Mouse (Mus musculus) layer of hippocampus, postnatal 25 days (tissue): ENCODE measurements around the gene Shank2. TPM values are rescaled to one million over a fixed set of nuclear protein-coding genes. Genes with fewer than 3 reads are reported as not detected.
A peak's percentile ranks its signal among the peaks of the same experiment; 100 is the strongest.

Experiments used
- DNase-seq, 2 experiments: peaks; one replicate each; pipeline ENCODE4 v3.0.0; 2022; ENCODE audit warnings: mixed read lengths in 2 of 2, low spot score in 1 of 2; ENCODE audit errors: extremely low spot score in 1 of 2
- total RNA-seq, 2 experiments: library from RNA; stranded (reverse); gene quantifications; 2 replicates each; pipeline ENCODE4 v1.2.3; 2021

The Shank2 gene
- total RNA-seq, 2 experiments from 2014 or later: 110 to 137 TPM

DNA sequence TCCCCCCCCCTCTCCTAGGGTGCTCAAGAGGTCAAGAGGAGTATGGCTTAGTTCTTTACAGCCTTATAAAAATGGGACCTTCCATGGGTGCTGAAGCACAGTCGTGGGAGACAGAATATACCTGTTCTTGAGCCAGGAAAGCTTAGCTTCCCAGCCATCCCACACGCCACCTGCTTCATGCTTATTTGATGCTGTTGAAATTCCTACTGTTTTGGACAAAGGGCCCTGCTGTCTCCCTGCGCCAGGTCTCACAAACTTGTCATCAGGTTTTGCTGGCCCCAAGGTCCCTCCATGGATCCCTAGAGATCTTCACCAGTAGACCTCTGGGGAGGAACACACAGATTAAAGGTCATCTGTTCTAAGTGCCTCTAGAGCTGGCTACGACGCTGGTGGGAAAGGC lies 204.5 kb downstream of the Shank2 start:
- DNase-seq: no peak

DNA sequence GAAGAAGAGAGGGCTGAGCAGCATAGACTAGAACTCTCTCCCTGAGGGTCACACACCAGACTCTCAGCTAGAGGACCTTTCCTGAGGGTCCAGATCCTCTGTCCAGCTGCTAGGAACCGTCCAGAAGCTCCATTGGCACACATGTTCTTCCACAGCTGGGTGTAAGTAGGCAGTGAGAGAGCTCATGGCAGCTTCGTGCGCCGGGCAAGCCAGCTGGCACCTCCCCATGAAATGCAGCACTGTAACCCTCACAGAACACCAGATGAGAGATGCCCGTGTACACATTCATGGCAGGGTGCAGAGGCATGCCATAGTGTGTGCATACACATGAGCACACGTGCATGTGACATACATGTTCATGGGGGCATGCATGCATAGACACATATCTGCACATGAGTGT lies 205.4 kb downstream of the Shank2 start:
- DNase-seq: no peak

- peak; percentile 31 to 42 for DNase-seq
Observed at GRCm38 (mm10) chr7:144207849-144208248, 206.1 kb downstream of the Shank2 start.

DNA sequence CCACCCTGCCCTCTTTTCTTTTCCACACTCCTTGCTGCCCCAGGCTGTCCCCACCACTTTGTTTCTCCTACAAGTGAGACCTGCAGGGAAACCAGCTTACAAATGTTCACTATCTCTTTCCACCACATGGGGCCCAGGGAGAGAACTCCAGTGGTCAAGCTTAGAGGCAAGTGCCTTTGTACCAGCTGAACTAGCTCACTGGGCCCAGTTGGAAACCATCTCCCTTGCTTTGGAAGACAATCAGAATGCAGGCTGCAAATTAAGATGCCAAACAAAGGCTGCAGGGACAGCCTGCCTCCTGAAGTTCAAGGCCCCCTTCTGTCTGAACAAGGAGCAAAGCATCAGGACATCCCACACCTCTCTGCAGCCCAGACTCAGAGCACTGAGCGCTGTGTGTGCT lies 206.9 kb downstream of the Shank2 start:
- DNase-seq: no peak

GRCm38 (mm10) chr7:144210526-144210925 lies 208.8 kb downstream of the Shank2 start:
- no peak for DNase-seq

DNA sequence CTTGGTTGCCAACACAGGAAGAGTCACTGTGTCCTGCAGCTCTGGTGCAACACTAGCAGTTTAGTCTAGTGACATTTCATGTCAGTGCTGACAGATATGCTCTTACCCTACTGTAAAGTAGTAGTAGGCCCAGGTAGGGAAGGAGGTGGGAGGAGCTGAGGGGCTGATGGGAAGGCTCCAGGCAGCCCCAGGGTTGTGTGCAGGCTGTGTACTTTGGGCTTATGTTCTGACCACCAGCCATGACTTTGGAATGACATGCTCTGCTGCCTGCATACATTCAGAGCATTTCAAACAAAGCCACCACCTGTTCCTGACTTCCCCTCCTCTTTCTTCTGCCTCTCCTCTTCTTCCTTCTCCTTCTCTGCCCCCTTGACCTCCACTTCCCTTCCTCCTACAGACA lies 211.0 kb downstream of the Shank2 start:
- no peak for DNase-seq

- peak; percentile 56 to 67 for DNase-seq
Observed at GRCm38 (mm10) chr7:144217192-144217591, 215.5 kb downstream of the Shank2 start.

GRCm38 (mm10) chr7:144228683-144229082 lies 227.0 kb downstream of the Shank2 start:
- no peak for DNase-seq

DNA sequence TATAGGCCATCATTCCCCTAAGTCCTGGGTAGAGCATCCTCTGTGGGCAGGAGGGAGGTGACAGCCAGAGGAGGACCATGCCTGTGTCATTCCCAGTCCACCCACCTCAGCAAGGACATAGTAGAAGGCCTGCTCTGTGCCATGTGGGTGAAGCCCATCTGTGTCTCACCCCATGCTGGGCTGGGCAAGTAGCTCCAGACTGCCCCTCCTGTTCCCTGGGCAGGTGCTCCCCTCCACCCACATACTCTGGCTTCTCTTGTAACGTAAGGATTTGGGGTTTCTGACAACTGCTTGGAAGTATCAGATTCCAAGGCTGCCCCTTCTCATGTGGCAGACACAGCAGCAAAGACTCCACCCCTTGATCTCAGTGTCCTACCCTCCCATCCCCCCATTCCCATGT lies 227.7 kb downstream of the Shank2 start:
- no peak for DNase-seq

DNA sequence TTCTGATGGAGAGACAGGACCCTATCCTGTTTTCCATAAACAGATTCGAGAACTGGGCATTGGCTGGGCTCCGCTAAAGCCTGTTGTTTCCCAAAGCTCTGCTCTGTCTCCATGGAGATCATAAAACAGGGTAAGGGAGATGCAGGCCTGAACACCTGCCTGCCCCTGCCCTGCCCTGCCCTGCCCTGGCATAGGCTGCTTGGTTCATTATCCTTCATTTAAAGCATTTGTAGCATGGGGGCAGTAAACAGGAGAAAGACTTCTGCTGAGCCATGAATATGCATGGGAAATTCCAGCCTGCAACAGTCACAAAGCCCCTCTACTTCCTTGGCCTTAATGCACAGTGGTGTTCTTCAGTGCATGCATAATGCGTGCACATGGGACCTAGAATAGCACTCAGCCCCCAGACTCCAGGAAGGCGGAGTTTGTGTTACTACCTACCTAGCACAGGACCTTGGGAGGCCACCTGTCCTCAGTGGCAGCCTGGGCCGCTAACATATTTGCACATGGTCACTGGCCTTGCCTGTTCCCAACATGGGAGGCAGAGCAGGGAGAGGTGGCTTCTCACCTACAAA lies 230.5 kb downstream of the Shank2 start:
- DNase-seq: no peak

DNA sequence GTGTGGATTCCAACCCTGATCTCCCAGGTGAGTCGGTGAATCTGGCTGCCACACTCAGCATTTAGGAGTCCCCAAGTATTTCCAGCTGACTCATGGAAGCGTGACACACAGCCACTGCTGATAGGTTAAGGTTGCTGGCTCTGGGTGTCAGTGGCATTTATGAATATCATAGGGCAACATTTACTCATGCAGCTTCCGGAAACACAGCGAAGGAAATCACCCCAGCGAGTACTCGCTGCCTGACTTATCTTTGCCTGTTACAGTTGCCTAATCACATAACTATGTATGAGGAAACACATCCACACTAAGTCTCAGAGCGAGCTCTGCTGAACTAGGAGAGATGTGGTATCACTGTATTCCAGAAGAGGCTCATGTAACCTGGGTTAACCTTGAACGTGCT lies 231.8 kb downstream of the Shank2 start:
- DNase-seq: no peak

- no peak for DNase-seq
Observed at GRCm38 (mm10) chr7:144234783-144235182, 233.1 kb downstream of the Shank2 start.

DNA sequence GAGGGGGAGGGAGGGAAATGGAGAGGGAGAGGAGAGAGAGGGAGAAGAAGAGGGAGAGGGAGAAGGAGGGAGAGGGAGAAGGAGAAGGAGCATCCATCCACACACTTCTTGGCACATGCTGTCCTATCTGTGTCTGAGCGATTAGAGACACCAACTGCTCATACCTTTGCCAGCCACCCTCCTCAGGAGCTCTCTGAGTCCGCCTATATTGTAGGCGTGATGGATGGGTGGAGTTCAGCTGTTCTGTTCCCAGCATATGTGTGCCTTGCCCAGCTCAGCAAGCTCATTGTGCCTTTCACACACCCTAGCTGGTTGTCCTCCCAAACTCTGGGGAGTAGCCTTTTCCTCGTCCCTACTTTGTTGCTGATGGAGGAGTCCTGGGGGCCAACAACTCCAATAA lies 233.8 kb downstream of the Shank2 start:
- DNase-seq: no peak

- DNase-seq: no peak
Observed at GRCm38 (mm10) chr7:144236802-144237201, 235.1 kb downstream of the Shank2 start.

- peak in 1 of 2 experiments; percentile 44 for DNase-seq
Observed at GRCm38 (mm10) chr7:144238409-144238808, 236.7 kb downstream of the Shank2 start.

DNA sequence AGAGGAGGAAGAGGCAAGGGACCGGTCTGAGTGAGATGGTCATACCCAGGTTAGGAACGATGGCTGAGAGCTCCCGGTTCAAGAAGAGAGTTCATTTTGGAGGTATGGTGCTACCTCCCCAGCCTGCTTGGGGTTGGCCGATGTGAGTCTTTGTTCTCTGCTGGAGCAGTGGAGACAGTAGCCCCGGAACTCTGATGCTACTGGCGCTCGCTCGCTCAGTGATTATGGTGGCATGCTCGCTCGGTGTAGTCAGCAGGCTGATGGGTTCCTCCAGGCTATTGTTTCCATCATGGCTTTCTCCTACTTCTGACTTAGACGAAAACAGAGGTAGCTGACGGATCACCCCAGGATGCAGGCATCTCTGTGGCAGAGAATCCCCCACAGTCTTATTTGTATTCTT lies 237.3 kb downstream of the Shank2 start:
- no peak for DNase-seq

- DNase-seq: no peak
Observed at GRCm38 (mm10) chr7:144239571-144240370, 238.0 kb downstream of the Shank2 start.

DNA sequence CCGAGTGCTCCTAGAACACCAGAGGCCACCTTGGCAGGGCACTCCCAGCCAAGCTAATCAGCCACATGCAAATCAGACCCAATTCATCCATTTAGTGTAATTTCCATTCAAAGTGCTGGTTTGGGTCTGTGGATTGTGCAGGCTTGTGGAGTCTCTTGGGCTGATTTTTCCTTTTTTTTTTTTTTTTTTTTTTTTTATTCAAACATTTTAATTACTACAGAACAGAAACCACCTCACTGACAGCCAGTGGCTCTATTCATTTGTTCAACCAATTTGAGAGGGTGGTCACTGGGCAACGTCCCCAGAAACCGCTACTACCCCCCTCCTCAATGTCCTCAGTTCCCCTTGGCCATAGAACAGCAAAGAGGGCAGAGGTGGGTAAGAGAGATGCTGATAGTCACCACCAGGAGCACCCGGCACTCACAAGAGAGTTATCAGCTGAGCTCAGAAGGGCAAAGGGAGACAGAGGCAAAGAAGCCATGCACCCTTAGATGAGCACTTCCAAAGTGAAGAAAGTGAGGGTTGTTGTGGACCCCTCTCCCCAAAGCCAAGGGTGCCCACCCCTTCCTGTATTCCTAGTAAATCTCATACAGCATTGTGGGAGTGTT lies 239.1 kb downstream of the Shank2 start:
- DNase-seq: no peak

DNA sequence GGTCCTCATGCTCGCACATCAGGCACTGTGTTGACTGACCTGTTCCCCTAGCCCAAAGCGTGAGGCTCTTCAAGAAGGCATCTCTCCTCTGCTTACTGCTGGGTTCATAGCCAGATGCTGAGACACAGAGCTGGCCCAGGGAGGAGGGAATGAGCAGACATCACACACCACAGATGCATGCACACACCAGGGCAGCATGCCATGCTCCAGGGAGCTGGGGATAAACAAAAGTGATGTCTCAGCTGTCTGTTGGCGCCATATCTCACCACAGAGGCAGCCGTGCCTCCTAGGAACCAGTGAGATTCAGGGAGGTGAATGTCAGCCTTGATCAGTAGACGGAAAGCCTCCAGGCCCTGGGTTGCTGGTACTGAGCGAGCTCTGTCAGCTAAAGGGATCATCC lies 242.5 kb downstream of the Shank2 start:
- DNase-seq: no peak

GRCm38 (mm10) chr7:144246271-144246670 lies 244.5 kb downstream of the Shank2 start:
- DNase-seq: no peak

DNA sequence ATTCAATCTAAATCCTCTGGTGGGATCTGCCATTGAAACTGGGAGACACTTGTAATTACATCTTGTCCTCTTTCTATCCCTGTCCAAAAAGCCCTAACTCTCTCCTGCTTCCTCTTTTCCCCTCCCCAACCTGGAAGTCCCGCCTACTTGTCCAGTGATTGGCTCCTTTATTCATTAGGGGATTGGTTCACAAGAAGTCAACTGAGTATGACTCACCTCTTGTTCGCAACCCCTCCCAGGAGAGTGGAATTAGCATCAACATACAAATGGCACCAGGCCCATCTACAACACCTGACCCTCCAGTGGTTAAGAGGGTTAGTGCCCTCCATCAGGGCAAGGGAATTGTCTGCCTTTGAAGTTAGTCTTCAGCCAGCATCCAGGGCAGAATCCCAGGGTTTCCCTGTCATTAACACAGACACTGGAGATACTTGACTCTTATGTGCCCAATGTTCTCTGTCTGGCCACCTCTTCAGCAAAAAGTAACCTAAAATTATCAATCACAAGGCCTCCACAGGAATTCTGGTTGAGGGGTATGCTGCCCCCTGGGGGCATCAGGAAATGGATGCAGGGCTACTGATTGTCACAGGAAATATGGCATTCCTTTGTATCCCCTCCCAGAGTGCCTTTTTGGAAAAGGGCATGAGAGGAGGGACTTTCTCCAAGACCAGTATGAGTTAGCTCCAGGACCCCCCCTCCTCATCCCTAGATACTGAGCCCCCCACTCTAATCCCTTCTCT lies 247.1 kb downstream of the Shank2 start:
- DNase-seq: no peak
